In genomic region chr10:80021320-80021641, GRCm38 (mm10) we compare ENCODE assay signal across 14 mouse cellular contexts.
"Had no signal": no experiment of that assay in that cellular context is flagged by ENCODE, and none has a peak within 500 bp of the region (broad histone marks: within the 10 kb centered on the region; RNA-seq: fewer than 3 reads in every experiment).

No protein-coding gene starts in this region.

- H3K27ac ChIP-seq: layer of hippocampus, adult 2 months; limb, embryonic 12.5 days; liver, embryonic 13.5 days; lung, embryonic 15.5 days; midbrain, embryonic 15.5 days; stomach, postnatal 0 days had no signal

- H3K27me3 ChIP-seq: liver, embryonic 13.5 days had no signal

- H3K4me3 ChIP-seq: layer of hippocampus, adult 2 months; limb, embryonic 12.5 days; liver, embryonic 13.5 days; lung, embryonic 15.5 days; midbrain, embryonic 15.5 days had no signal

- DNase-seq: kidney, adult 11 months; kidney, postnatal 10 days; kidney, postnatal 4 days; liver; liver, embryonic 13.5 days; liver, postnatal 0 days; lung, postnatal 14 days; right cerebral cortex, postnatal 14 days had no signal

- H3K36me3 ChIP-seq: lung, embryonic 15.5 days; midbrain, embryonic 15.5 days had no signal

- H3K4me1 ChIP-seq: midbrain, embryonic 15.5 days had no signal

- H3K9me3 ChIP-seq: limb, embryonic 12.5 days; liver, embryonic 13.5 days; lung, embryonic 15.5 days; midbrain, embryonic 15.5 days had no signal

- ATAC-seq: liver, postnatal 0 days; midbrain, embryonic 15.5 days had no signal

- H3K9ac ChIP-seq: limb, embryonic 12.5 days; liver, embryonic 13.5 days; liver, postnatal 0 days; lung, embryonic 15.5 days; midbrain, embryonic 15.5 days had no signal

- H3K4me2 ChIP-seq: limb, embryonic 12.5 days; liver, embryonic 13.5 days; midbrain, embryonic 11.5 days; midbrain, embryonic 15.5 days had no signal
